Mouse (Mus musculus) left cerebral cortex, postnatal 14 days (tissue): ENCODE data around the gene Cdk8. TPM values are rescaled to one million over a fixed set of nuclear protein-coding genes. Genes with fewer than 3 reads are reported as not detected.

Experiments
- DNase-seq, 2 experiments: peaks; one replicate each; pipeline ENCODE4 v3.0.0; 2021 to 2022; ENCODE audit warnings: low spot score in 2 of 2, mixed read lengths in 1 of 2
- intact Hi-C: fragments of 180-260 bp; cut with DNase I; formaldehyde crosslinking; loops from one replicate; pipeline ENCODE4 v1.15.1; 2025
- total RNA-seq, 2 experiments: library from RNA; stranded (reverse); gene quantifications; 2 replicates each; pipeline ENCODE4 v1.2.3; 2021

Gene Cdk8
- total RNA-seq, 2 experiments from 2014 or later = 42.2 to 45.8 TPM

GRCm38 (mm10) chr5:146349183-146349582 lies 118.2 kb downstream of the Cdk8 start:
- no peak for DNase-seq
- intact Hi-C loops = loop anchor here (5.0 kb wide), 2 partner anchors 78 to 103 kb away; no protein-coding TSS in a partner anchor

- intact Hi-C loops = no loop called here
- no peak for DNase-seq
Measured at GRCm38 (mm10) chr5:146350784-146351183, 119.8 kb downstream of the Cdk8 start.

- intact Hi-C loops = no loop called here
- DNase-seq = no peak
Measured at GRCm38 (mm10) chr5:146352006-146352405, 121.0 kb downstream of the Cdk8 start.

Other genes with a start within 250 kb of the Cdk8 start
- gene Cyp3a25, start 221.6 kb upstream of the Cdk8 start, total RNA-seq = not detected
- not detected for gene Cyp3a59, start 152.0 kb upstream of the Cdk8 start, total RNA-seq
- not detected for gene Gm5565, start 70.7 kb upstream of the Cdk8 start, total RNA-seq
- gene Gm6309, start 60.5 kb upstream of the Cdk8 start, total RNA-seq = not detected
- 1 to 10 TPM in 1 of 2 experiments, under 1 TPM in 1; 0.44 to 1.1 TPM for gene 1700001J03Rik, start 45.9 kb upstream of the Cdk8 start, total RNA-seq
- 10 to 100 TPM; 51.5 to 55.7 TPM for gene Rnf6, start 9.7 kb upstream of the Cdk8 start, total RNA-seq
- 10 to 100 TPM; 82.5 to 90.7 TPM for gene Wasf3, start 153.8 kb downstream of the Cdk8 start, total RNA-seq